Mouse (Mus musculus) myocyte (in vitro differentiated cells): ENCODE measurements at regions not wholly inside any gene's neighbourhood (a gene's known extent, or its start where the extent isn't known, plus 50 kb on each side); places are given as distances from the start of the nearest gene placed in this dataset.

Source experiments
- H3K27me3 ChIP-seq: one replicate; pipeline ENCODE4 v1.6.1; 2011; ENCODE audit not compliant: control insufficient read depth, insufficient read depth, insufficient read length
- H3K36me3 ChIP-seq: one replicate; pipeline ENCODE4 v1.6.1; 2011; ENCODE audit not compliant: control insufficient read depth, insufficient read depth
- H3K4me2 ChIP-seq: one replicate; pipeline ENCODE4 v1.6.1; 2011; ENCODE audit warnings: low read depth, control low read depth
- H3K4me3 ChIP-seq: one replicate; pipeline ENCODE4 v1.5.1; 2011; ENCODE audit warnings: mild to moderate bottlenecking, control low read depth, moderate library complexity
- H3K79me2 ChIP-seq: one replicate; pipeline ENCODE4 v1.6.1; 2011; ENCODE audit not compliant: control insufficient read depth, insufficient read depth
- H3ac ChIP-seq: one replicate; pipeline ENCODE4 v1.6.1; 2011; ENCODE audit not compliant: control insufficient read depth, insufficient read length
- CEBPB ChIP-seq: IDR thresholded peaks from 2 replicates; pipeline ENCODE4 v1.6.1; 2011; ENCODE audit warnings: mild to moderate bottlenecking, moderate library complexity; ENCODE audit not compliant: poor library complexity, insufficient read depth, severe bottlenecking
- E2F4 ChIP-seq: IDR thresholded peaks from one replicate; pipeline ENCODE4 v1.6.1; 2011; ENCODE audit warnings: mild to moderate bottlenecking, control low read depth, moderate library complexity; ENCODE audit not compliant: insufficient read depth
- MAX ChIP-seq: IDR thresholded peaks from one replicate; pipeline ENCODE4 v1.6.1; 2011; ENCODE audit warnings: low read depth, mild to moderate bottlenecking, control low read depth
- MYOD1 ChIP-seq, 3 experiments: IDR thresholded peaks; one replicate each; pipeline ENCODE4 v1.6.1; 2011; ENCODE audit warnings: control low read depth in 2 of 3, low read depth in 2 of 3, mild to moderate bottlenecking in 2 of 3, moderate library complexity in 1 of 3; ENCODE audit not compliant: insufficient read length in 2 of 3, control insufficient read depth in 1 of 3
- MYOG ChIP-seq, 3 experiments: IDR thresholded peaks; one replicate each; pipeline ENCODE4 v1.6.1; 2011; ENCODE audit warnings: control low read depth in 2 of 3, low read depth in 2 of 3, mild to moderate bottlenecking in 2 of 3; ENCODE audit not compliant: insufficient read length in 2 of 3, control insufficient read depth in 1 of 3, insufficient read depth in 1 of 3
- POLR2A ChIP-seq: IDR thresholded peaks from one replicate; pipeline ENCODE4 v1.6.1; 2011; ENCODE audit warnings: low read depth, mild to moderate bottlenecking, control low read depth, moderate library complexity; ENCODE audit not compliant: insufficient read length
- POLR2AphosphoS2 ChIP-seq: IDR thresholded peaks from one replicate; pipeline ENCODE4 v1.6.1; 2011; ENCODE audit warnings: low read depth, control low read depth; ENCODE audit not compliant: insufficient read length
- REST ChIP-seq: IDR thresholded peaks from one replicate; pipeline ENCODE4 v1.6.1; 2011; ENCODE audit warnings: mild to moderate bottlenecking, control low read depth, moderate library complexity; ENCODE audit not compliant: insufficient read depth, insufficient read length
- SRF ChIP-seq: IDR thresholded peaks from one replicate; pipeline ENCODE4 v1.6.1; 2011; ENCODE audit warnings: low read depth; ENCODE audit not compliant: control insufficient read depth, insufficient read length
- TCF12 ChIP-seq: IDR thresholded peaks from one replicate; pipeline ENCODE4 v1.6.1; 2011; ENCODE audit warnings: mild to moderate bottlenecking, control low read depth; ENCODE audit not compliant: poor library complexity, insufficient read depth, severe bottlenecking
- TCF3 ChIP-seq: IDR thresholded peaks from one replicate; pipeline ENCODE4 v1.6.1; 2011; ENCODE audit warnings: low read depth, control low read depth; ENCODE audit not compliant: insufficient read length
- USF1 ChIP-seq: IDR thresholded peaks from one replicate; pipeline ENCODE4 v1.6.1; 2011; ENCODE audit warnings: low read depth, mild to moderate bottlenecking, control low read depth, moderate library complexity

GRCm38 (mm10) chr15:92897277-92897676 lies 377.7 kb downstream of the Gxylt1 start:
- Histone ChIP-seq H3K79me2 (no peaks in the 10 kb centered on the region), H3ac (no peak overlapping the region)
- TF ChIP-seq MAX, result no peak
- TF ChIP-seq MYOD1 (IDR thresholded peaks at IDR 0.05; ENCODE audit: control insufficient read depth in 1 of 3, insufficient read length in 2 of 3, low read depth in 2 of 3), result no peak
- no peak for TF ChIP-seq POLR2A
- TF ChIP-seq USF1, result no peak
- TF ChIP-seq REST, result no peak
- TF ChIP-seq SRF, result no peak
- no peak for TF ChIP-seq TCF12
- no peak for TF ChIP-seq MYOG (IDR thresholded peaks at IDR 0.05; ENCODE audit: control insufficient read depth in 1 of 3, insufficient read depth in 1 of 3, insufficient read length in 2 of 3, low read depth in 2 of 3)
- no peak for TF ChIP-seq CEBPB
- TF ChIP-seq E2F4, result no peak
- no peak for TF ChIP-seq TCF3

GRCm38 (mm10) chr15:92895836-92896235 lies 379.1 kb downstream of the Gxylt1 start:
- Histone ChIP-seq H3K79me2 (no peaks in the 10 kb centered on the region), H3ac (no peak overlapping the region)
- TF ChIP-seq MAX (no peak), USF1 (no peak), SRF (no peak), TCF12 (no peak), TCF3 (no peak), POLR2A (no peak), E2F4 (no peak), MYOD1 (IDR thresholded peaks at IDR 0.05; ENCODE audit: control insufficient read depth in 1 of 3, insufficient read length in 2 of 3, low read depth in 2 of 3) (no peak), POLR2AphosphoS2 (no peak), CEBPB (no peak), MYOG (IDR thresholded peaks at IDR 0.05; ENCODE audit: control insufficient read depth in 1 of 3, insufficient read depth in 1 of 3, insufficient read length in 2 of 3, low read depth in 2 of 3) (no peak), REST (no peak)

More at GRCm38 (mm10) chr15:92897277-92897676, 377.7 kb downstream of the Gxylt1 start:
- Histone ChIP-seq H3K4me3 (no peak overlapping the region), H3K27me3 (no peaks in the 10 kb centered on the region), H3K4me2 (no peak overlapping the region), H3K36me3 (no peaks in the 10 kb centered on the region)

GRCm38 (mm10) chr15:92876438-92876837 lies 398.5 kb downstream of the Gxylt1 start:
- no peak overlapping the region for H3K4me2 ChIP-seq
- no peaks in the 10 kb centered on the region for H3K27me3 ChIP-seq

More at GRCm38 (mm10) chr15:92895836-92896235, 379.1 kb downstream of the Gxylt1 start:
- Histone ChIP-seq H3K27me3 (no peaks in the 10 kb centered on the region), H3K36me3 (no peaks in the 10 kb centered on the region), H3K4me2 (no peak overlapping the region), H3K4me3 (no peak overlapping the region)

GRCm38 (mm10) chr15:92864106-92864505 lies 410.9 kb downstream of the Gxylt1 start:
- Histone ChIP-seq H3K4me3 (no peak overlapping the region), H3K27me3 (no peaks in the 10 kb centered on the region), H3K4me2 (no peak overlapping the region), H3ac (no peak overlapping the region), H3K36me3 (no peaks in the 10 kb centered on the region), H3K79me2 (no peaks in the 10 kb centered on the region)
- TF ChIP-seq MYOG (IDR thresholded peaks at IDR 0.05; ENCODE audit: control insufficient read depth in 1 of 3, insufficient read depth in 1 of 3, insufficient read length in 2 of 3, low read depth in 2 of 3), result no peak

More at GRCm38 (mm10) chr15:92876438-92876837, 398.5 kb downstream of the Gxylt1 start:
- TF ChIP-seq MYOD1 (IDR thresholded peaks at IDR 0.05; ENCODE audit: control insufficient read depth in 1 of 3, insufficient read length in 2 of 3, low read depth in 2 of 3) (no peak), MYOG (IDR thresholded peaks at IDR 0.05; ENCODE audit: control insufficient read depth in 1 of 3, insufficient read depth in 1 of 3, insufficient read length in 2 of 3, low read depth in 2 of 3) (no peak), POLR2AphosphoS2 (no peak), TCF3 (no peak), SRF (no peak), CEBPB (no peak), E2F4 (no peak), TCF12 (no peak), REST (no peak), USF1 (no peak), MAX (no peak)
- Histone ChIP-seq H3K4me3 (no peak overlapping the region), H3K79me2 (no peaks in the 10 kb centered on the region), H3K36me3 (no peaks in the 10 kb centered on the region), H3ac (no peak overlapping the region)

- TF ChIP-seq MYOG (IDR thresholded peaks at IDR 0.05; ENCODE audit: control insufficient read depth in 1 of 3, insufficient read depth in 1 of 3, insufficient read length in 2 of 3, low read depth in 2 of 3) (no peak), MYOD1 (IDR thresholded peaks at IDR 0.05; ENCODE audit: control insufficient read depth in 1 of 3, insufficient read length in 2 of 3, low read depth in 2 of 3) (no peak), TCF12 (no peak), TCF3 (no peak), USF1 (no peak), POLR2AphosphoS2 (no peak), POLR2A (no peak), CEBPB (no peak)
- no peaks in the 10 kb centered on the region for H3K79me2 ChIP-seq
- H3K36me3 ChIP-seq, result no peaks in the 10 kb centered on the region
- H3ac ChIP-seq, result no peak overlapping the region
- H3K4me2 ChIP-seq, result no peak overlapping the region
- no peak overlapping the region for H3K4me3 ChIP-seq
- no peaks in the 10 kb centered on the region for H3K27me3 ChIP-seq
These were observed 424.1 kb downstream of the Gxylt1 start for GRCm38 (mm10) chr15:92850854-92851253.
